Mouse (Mus musculus): ENCODE data around the gene Olfr1080. TPM values are rescaled to one million over a fixed set of nuclear protein-coding genes. Genes with fewer than 3 reads are reported as not detected.

Olfr1080 gene
- polyA plus RNA-seq (2012; rRNA removed; ENCODE audit: low replicate concordance), result not detected in 2 replicates

GRCm38 (mm10) chr2:86558135-86558534 is at the start of gene Olfr1080:
Gene Olfr1080 (minus strand): TSS chr2:86558235.

GRCm38 (mm10) chr2:86598866-86599265 is 40.8 kb upstream of the Olfr1080 start, which contains the start of gene Olfr1082:
Gene Olfr1082 (minus strand): TSS chr2:86598966.

GRCm38 (mm10) chr2:86542380-86542779 is 15.7 kb downstream of the Olfr1080 start, which contains the start of gene Olfr1079:
Gene Olfr1079 (minus strand): TSS chr2:86542480.

GRCm38 (mm10) chr2:86508161-86508560 is 49.9 kb downstream of the Olfr1080 start, which contains the start of gene Olfr1076:
Gene Olfr1076 (plus strand): TSS chr2:86508461.

Other genes with a start within 250 kb of the Olfr1080 start
- gene Olfr1053, start 243.0 kb downstream of the Olfr1080 start, polyA plus RNA-seq (2012; rRNA removed; ENCODE audit: low replicate concordance), result not detected in 2 replicates
- not detected in 2 replicates for gene Olfr1054, start 222.8 kb downstream of the Olfr1080 start, polyA plus RNA-seq (2012; rRNA removed; ENCODE audit: low replicate concordance)
- gene Olfr1055, start 208.0 kb downstream of the Olfr1080 start, polyA plus RNA-seq (2012; rRNA removed; ENCODE audit: low replicate concordance), result not detected in 2 replicates
- not detected in 2 replicates for gene Olfr1056, start 195.8 kb downstream of the Olfr1080 start, polyA plus RNA-seq (2012; rRNA removed; ENCODE audit: low replicate concordance)
- not detected in 2 replicates for gene Olfr1057, start 179.8 kb downstream of the Olfr1080 start, polyA plus RNA-seq (2012; rRNA removed; ENCODE audit: low replicate concordance)
- not detected in 2 replicates for gene Olfr1058, start 169.7 kb downstream of the Olfr1080 start, polyA plus RNA-seq (2012; rRNA removed; ENCODE audit: low replicate concordance)
- gene Olfr1061, start 144.2 kb downstream of the Olfr1080 start, polyA plus RNA-seq (2012; rRNA removed; ENCODE audit: low replicate concordance), result not detected in 2 replicates
- not detected in 2 replicates for gene Olfr1062, start 131.5 kb downstream of the Olfr1080 start, polyA plus RNA-seq (2012; rRNA removed; ENCODE audit: low replicate concordance)
- not detected in 2 replicates for gene Olfr1065, start 107.6 kb downstream of the Olfr1080 start, polyA plus RNA-seq (2012; rRNA removed; ENCODE audit: low replicate concordance)
- gene Olfr1066, start 102.0 kb downstream of the Olfr1080 start, polyA plus RNA-seq (2012; rRNA removed; ENCODE audit: low replicate concordance), result not detected in 2 replicates
- gene Olfr228, start 70.8 kb downstream of the Olfr1080 start, polyA plus RNA-seq (2012; rRNA removed; ENCODE audit: low replicate concordance), result not detected in 2 replicates
- gene Olfr1076, start 49.8 kb downstream of the Olfr1080 start, polyA plus RNA-seq (2012; rRNA removed; ENCODE audit: low replicate concordance), result not detected in 2 replicates
- gene Olfr1079, start 15.8 kb downstream of the Olfr1080 start, polyA plus RNA-seq (2012; rRNA removed; ENCODE audit: low replicate concordance), result not detected in 2 replicates
- not detected in 2 replicates for gene Olfr1082, start 40.7 kb upstream of the Olfr1080 start, polyA plus RNA-seq (2012; rRNA removed; ENCODE audit: low replicate concordance)
- not detected in 2 replicates for gene Olfr1084, start 81.5 kb upstream of the Olfr1080 start, polyA plus RNA-seq (2012; rRNA removed; ENCODE audit: low replicate concordance)
- gene Olfr1085, start 103.8 kb upstream of the Olfr1080 start, polyA plus RNA-seq (2012; rRNA removed; ENCODE audit: low replicate concordance), result not detected in 2 replicates
- gene Olfr1086, start 121.9 kb upstream of the Olfr1080 start, polyA plus RNA-seq (2012; rRNA removed; ENCODE audit: low replicate concordance), result not detected in 2 replicates
- not detected in 2 replicates for gene Olfr1087, start 140.2 kb upstream of the Olfr1080 start, polyA plus RNA-seq (2012; rRNA removed; ENCODE audit: low replicate concordance)
- not detected in 2 replicates for gene Olfr1089, start 175.5 kb upstream of the Olfr1080 start, polyA plus RNA-seq (2012; rRNA removed; ENCODE audit: low replicate concordance)
- not detected in 2 replicates for gene Olfr1090, start 200.8 kb upstream of the Olfr1080 start, polyA plus RNA-seq (2012; rRNA removed; ENCODE audit: low replicate concordance)
- gene Olfr1093, start 224.2 kb upstream of the Olfr1080 start, polyA plus RNA-seq (2012; rRNA removed; ENCODE audit: low replicate concordance), result not detected in 2 replicates

All from subcutaneous adipose tissue, adult 2 months (tissue).